Mouse (Mus musculus) embryonic facial prominence, embryonic 11.5 days (tissue): ENCODE results near the gene Mob2. TPM values are rescaled to one million over a fixed set of nuclear protein-coding genes. Genes with fewer than 3 reads are reported as not detected.

Experiments used
- ATAC-seq: fragments of 200-750 bp; cut with Nextera tagmentation; replicated peaks from 2 replicates; pipeline ENCODE4 v1.8.0; 2017; ENCODE audit warnings: low read depth; ENCODE audit not compliant: insufficient number of reproducible peaks, low FRiP score, low TSS enrichment
- DNase-seq: peaks from one replicate; pipeline ENCODE4 v3.0.0-alpha.2; 2015; ENCODE audit warnings: low spot score
- H3K27ac ChIP-seq: fragments of 300-500 bp; sonication (generic); replicated peaks from 2 replicates; pipeline ENCODE4 v1.5.1; 2014; ENCODE audit warnings: mild to moderate bottlenecking, low read depth, low read length, control low read depth
- H3K27me3 ChIP-seq: fragments of 300-500 bp; sonication (generic); 2 replicates; pipeline ENCODE4 v1.6.1; 2014; ENCODE audit warnings: mild to moderate bottlenecking, low read length, moderate library complexity, mixed read lengths; ENCODE audit not compliant: control insufficient read depth, insufficient read depth
- H3K36me3 ChIP-seq: fragments of 300-500 bp; sonication (generic); replicated peaks from 2 replicates; pipeline ENCODE4 v1.6.1; 2014; ENCODE audit warnings: low read depth, mild to moderate bottlenecking, low read length, moderate library complexity, mixed read lengths; ENCODE audit not compliant: control insufficient read depth, insufficient read depth
- H3K4me1 ChIP-seq: fragments of 300-500 bp; sonication (generic); 2 replicates; pipeline ENCODE4 v1.6.1; 2014; ENCODE audit warnings: low read length, mixed read lengths; ENCODE audit not compliant: control insufficient read depth, insufficient read depth
- H3K4me2 ChIP-seq: fragments of 300-500 bp; sonication (generic); 2 replicates; pipeline ENCODE4 v1.6.1; 2014; ENCODE audit warnings: low read depth, mild to moderate bottlenecking, control low read depth, low read length, moderate library complexity
- H3K4me3 ChIP-seq: fragments of 300-500 bp; sonication (generic); 2 replicates; pipeline ENCODE4 v1.5.1; 2014; ENCODE audit warnings: low read depth, low read length, control low read depth
- H3K9ac ChIP-seq: fragments of 300-500 bp; sonication (generic); replicated peaks from 2 replicates; pipeline ENCODE4 v1.6.1; 2014; ENCODE audit warnings: mild to moderate bottlenecking, control low read depth, low read length
- H3K9me3 ChIP-seq: fragments of 300-500 bp; sonication (generic); replicated peaks from 2 replicates; pipeline ENCODE4 v1.6.1; 2016; ENCODE audit warnings: mild to moderate bottlenecking, low read length, inconsistent platforms, mixed read lengths; ENCODE audit not compliant: control insufficient read depth
- WGBS: fragments of 180-500 bp; shearing (Covaris S2); extraction: QIAGEN DNeasy Blood & Tissue Kit; methylation state at CpG from one replicate; pipeline ENCODE4 v1.1.7; 2014; 5-methylcytosine and 5-hydroxymethylcytosine counted together
- polyA plus RNA-seq: library from polyadenylated mRNA; unstranded; fragments of >200 nt; fragmentation: Nextera tagmentation; extraction: Ambion mirVana; gene quantifications from 2 replicates; pipeline ENCODE4 v1.2.1, GENCODE M21; 2014

The Mob2 gene
- polyA plus RNA-seq, 1 experiment from 2014 or later = 60.2 TPM

DNA sequence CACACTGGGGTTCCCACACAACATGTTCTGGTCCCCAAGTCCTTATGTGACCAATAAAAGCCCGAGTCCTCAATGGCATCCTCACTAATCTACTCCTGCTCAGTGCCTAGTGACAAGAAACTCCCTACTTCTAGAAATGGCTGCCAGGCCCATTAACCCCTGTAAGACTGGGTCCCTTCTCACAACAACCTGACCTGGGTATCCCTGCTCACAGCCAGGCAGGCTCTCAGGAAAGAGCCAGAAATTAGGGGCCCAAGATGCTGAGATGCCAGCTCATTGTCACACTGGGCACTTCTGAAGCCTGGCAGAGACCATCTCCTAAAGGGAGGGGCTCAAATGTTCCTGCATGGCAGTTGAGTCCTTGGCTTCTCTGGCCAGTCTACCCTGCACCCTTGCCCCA is 32.1 kb upstream of the Mob2 start:
- H3K4me2 ChIP-seq = no peak overlapping the region
- H3K9me3 ChIP-seq = no peaks in the 10 kb centered on the region
- DNase-seq (no peak), ATAC-seq (no peak)
- H3K27me3 ChIP-seq = peaks cover 63% of the 10 kb centered on the region
- H3K9ac ChIP-seq = no peak overlapping the region
- H3K4me1 ChIP-seq = no peaks in the 10 kb centered on the region; the same call in none of the 2 replicates
- H3K36me3 ChIP-seq = no peaks in the 10 kb centered on the region
- H3K27ac ChIP-seq = no peak overlapping the region
- H3K4me3 ChIP-seq = no peak overlapping the region
- 44% methylated on average over 1 of the region's 1 CpGs for WGBS

DNA sequence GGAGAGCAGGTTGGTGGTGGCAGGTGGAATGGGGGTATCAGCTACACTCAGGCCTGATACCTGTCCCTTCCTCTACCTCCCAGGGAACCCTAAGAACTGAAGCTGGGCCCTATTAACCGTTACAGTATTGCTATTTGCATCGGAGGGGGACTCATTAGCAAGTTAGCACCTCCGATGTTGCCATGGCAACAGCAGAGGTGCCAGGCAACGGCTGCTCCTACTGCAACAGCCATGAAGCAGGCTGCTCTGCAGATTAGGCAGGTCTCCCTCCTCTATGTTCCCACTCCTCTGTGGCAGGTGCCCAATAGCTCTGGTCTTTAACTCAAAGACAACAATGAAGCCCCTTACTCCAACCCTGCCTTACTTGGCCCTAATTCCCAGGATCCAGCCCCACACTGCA is 31.0 kb upstream of the Mob2 start:
- no peaks in the 10 kb centered on the region for H3K9me3 ChIP-seq
- H3K36me3 ChIP-seq = no peaks in the 10 kb centered on the region
- DNase-seq (no peak), ATAC-seq (no peak)
- H3K27me3 ChIP-seq = peaks cover 59% of the 10 kb centered on the region
- WGBS = 11% methylated on average over 4 of the region's 4 CpGs
- no peak overlapping the region for H3K4me3 ChIP-seq
- no peak overlapping the region for H3K27ac ChIP-seq
- no peak overlapping the region for H3K9ac ChIP-seq
- H3K4me1 ChIP-seq = no peaks in the 10 kb centered on the region; the same call in none of the 2 replicates
- H3K4me2 ChIP-seq = no peak overlapping the region

DNA sequence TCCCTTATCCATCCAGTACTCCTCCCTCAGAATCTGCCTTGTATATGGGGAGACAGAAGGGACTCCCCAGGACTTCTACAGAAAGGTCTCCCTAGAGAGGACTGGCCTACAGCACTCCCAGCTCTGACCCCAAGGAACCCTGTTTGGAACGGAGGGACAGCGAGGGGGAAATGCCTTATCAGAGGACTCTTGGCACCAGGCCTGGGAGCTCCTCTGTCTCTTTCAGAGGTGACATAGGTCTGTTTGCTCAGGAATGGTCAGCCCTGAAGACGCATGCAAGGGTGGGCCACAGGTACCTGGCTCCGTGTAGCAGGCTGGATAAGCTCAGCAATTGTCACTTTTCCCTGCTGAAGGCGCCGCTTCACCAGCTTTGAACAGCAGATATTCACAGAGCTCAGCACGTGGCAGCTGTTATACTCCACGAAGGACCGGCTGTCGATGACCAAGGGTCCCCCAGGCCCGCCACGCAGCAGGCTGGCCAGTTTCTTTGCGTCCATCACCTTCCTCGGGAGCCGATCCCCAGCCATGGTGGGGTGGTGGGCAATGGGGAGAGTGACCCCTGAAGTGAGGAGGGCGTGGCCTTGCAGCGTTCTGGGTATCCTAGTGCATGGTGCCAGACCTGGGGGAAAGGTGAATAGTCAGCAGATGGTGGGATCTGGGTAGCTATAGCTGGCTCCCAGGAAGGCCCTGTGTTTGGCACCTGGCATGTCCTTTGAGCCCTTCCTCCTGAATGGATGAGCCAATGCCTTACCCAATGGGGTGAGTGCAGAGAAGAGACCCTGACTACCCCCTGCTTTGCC is 29.0 kb upstream of the Mob2 start:
- H3K4me2 ChIP-seq = no peak overlapping the region
- peaks cover 41% of the 10 kb centered on the region for H3K27me3 ChIP-seq
- H3K9me3 ChIP-seq = no peaks in the 10 kb centered on the region
- DNase-seq (no peak), ATAC-seq (no peak)
- 62% methylated on average over 17 of the region's 17 CpGs for WGBS
- H3K4me1 ChIP-seq = no peaks in the 10 kb centered on the region; the same call in none of the 2 replicates
- no peaks in the 10 kb centered on the region for H3K36me3 ChIP-seq
- H3K27ac ChIP-seq = no peak overlapping the region
- no peak overlapping the region for H3K4me3 ChIP-seq
- no peak overlapping the region for H3K9ac ChIP-seq

DNA sequence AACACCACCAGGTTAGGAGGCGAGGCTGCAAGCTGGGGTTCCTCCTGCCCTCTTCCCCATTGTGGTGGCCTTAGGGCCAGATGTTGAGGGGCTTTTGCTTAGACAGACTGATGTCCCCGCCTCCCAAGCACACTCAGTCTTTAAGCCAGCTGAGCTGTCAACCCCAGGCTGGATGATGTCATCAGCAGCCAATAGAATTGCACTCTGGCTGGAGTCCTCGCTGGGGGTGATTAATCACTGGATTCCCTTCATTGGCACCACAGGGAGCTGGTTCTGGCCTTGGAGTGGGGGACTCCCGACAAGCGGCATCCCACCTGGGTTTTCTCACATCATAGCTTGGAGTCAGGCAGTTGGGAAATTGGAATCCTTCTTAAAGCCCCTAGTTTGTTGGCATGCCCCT is 28.0 kb upstream of the Mob2 start:
- peak; percentile 58; the same call in 1 of the 2 replicates for ATAC-seq
- Histone ChIP-seq H3K4me1 (no peaks in the 10 kb centered on the region; the same call in 1 of the 2 replicates), H3K27ac (no peak overlapping the region), H3K9ac (no peak overlapping the region), H3K4me2 (no peak overlapping the region), H3K9me3 (no peaks in the 10 kb centered on the region), H3K27me3 (peaks cover 41% of the 10 kb centered on the region), H3K4me3 (no peak overlapping the region), H3K36me3 (no peaks in the 10 kb centered on the region)
- 3% methylated on average over 5 of the region's 5 CpGs for WGBS
- peak; percentile 51 for DNase-seq

DNA sequence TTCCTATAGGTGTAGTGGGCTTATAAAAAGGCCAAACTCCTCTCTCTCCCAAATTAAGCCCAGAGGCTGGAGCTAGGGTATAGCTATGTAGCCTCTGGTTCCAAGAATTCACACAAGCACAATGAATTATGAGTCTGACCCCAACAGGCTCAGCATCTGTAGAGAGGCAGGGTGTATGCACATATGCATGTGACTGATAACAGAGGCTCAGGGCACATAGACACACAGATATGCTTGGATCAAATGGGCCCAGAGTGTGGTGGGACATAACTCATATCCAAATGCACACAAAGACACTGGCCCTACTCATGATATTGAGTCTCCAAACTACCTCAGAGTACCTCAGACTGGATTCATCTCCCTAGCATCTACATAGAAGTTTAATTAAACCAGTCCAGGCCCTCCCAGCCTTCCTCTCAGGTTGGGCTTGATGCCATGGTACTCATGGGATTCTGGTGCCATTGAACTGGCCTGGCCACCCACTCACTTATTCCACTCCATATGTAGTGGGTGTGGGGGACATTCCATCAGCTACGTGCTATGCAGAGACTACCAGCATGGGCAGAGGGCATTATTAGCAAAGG is 26.3 kb upstream of the Mob2 start:
- Histone ChIP-seq H3K9ac (no peak overlapping the region), H3K36me3 (no peaks in the 10 kb centered on the region), H3K27me3 (peaks cover 44% of the 10 kb centered on the region), H3K4me3 (no peak overlapping the region), H3K4me2 (no peak overlapping the region), H3K4me1 (peaks cover 4% of the 10 kb centered on the region; the same call in 1 of the 2 replicates), H3K9me3 (no peaks in the 10 kb centered on the region), H3K27ac (no peak overlapping the region)
- DNase-seq (no peak), ATAC-seq (no peak)
- 80% methylated on average over 1 of the region's 1 CpGs for whole genome bisulfite sequencing

DNA sequence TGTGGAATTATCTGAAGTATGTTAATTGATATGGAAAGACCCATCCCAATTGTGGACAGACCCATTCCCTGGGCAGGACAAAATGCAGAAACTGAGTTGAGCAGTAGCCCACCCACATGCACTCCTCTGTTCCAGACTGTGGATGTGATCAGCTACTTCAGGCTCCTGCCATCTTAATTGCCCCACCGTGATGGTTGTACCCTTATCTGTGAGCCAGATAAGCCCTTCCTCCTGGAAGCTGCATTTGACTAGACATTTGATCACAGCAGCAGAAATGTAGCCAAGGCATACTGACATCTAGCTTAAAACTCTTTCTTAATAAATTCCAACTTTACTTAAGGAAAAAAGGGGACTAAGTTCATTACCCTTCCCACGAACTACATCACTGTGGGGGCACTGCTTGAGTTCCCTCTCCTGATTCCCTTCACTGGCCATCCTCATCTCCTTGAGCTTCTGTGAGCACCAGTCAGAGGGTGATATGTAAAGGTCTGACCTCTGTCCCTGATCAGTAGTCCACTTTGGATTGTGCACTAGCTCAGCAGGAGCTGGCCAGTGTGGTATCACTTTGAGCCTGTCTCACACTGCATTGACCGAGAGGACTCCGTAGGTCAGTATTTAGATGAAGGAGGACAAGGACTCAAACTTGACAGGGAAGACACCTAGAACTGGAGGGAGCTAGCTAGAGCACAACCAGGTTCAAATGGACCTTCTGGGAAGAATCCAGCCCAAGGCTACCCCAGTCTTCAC is 25.5 kb upstream of the Mob2 start:
- 77% methylated on average over 4 of the region's 4 CpGs for WGBS
- Histone ChIP-seq H3K9ac (no peak overlapping the region), H3K27ac (no peak overlapping the region), H3K4me1 (peaks cover 4% of the 10 kb centered on the region; the same call in 1 of the 2 replicates), H3K4me2 (no peak overlapping the region), H3K27me3 (peaks cover 48% of the 10 kb centered on the region), H3K4me3 (no peak overlapping the region), H3K36me3 (no peaks in the 10 kb centered on the region), H3K9me3 (no peaks in the 10 kb centered on the region)
- ATAC-seq (no peak), DNase-seq (no peak)

DNA sequence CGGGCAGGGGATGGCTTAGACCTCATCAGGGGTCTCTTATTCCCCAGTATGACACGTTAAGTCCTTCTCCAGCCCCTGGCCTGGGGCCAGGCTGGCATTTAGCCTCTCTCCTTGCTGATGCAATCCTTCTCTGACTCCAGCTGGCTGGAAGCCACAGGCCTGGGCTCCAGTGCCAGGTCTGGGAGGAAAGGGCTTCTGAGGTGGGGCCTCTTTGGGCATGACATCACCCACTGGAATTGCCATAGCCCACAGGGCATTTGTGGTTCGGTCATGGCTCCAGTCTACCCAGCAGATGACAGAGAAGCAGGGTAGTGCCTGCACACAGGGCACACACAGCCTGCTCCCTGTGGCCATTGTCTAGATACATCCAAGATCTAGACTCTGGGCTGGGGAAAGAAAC is 24.0 kb upstream of the Mob2 start:
- Histone ChIP-seq H3K27ac (no peak overlapping the region), H3K36me3 (no peaks in the 10 kb centered on the region), H3K4me2 (no peak overlapping the region), H3K4me3 (no peak overlapping the region), H3K9ac (no peak overlapping the region), H3K4me1 (peaks cover 4% of the 10 kb centered on the region; the same call in 1 of the 2 replicates), H3K27me3 (peaks cover 53% of the 10 kb centered on the region), H3K9me3 (no peaks in the 10 kb centered on the region)
- DNase-seq (no peak), ATAC-seq (no peak)
- 48% methylated on average over 3 of the region's 3 CpGs for WGBS
